Mouse (Mus musculus) stomach, postnatal 0 days (tissue): Measurements from ENCODE around the gene Qrfp. TPM values are rescaled to one million over a fixed set of nuclear protein-coding genes. Genes with fewer than 3 reads are reported as not detected.

Source experiments
- ATAC-seq: fragments of 200-750 bp; cut with Nextera tagmentation; 2 replicates; pipeline ENCODE4 v1.8.0; 2017; ENCODE audit not compliant: low FRiP score, low TSS enrichment
- DNase-seq: peaks from one replicate; pipeline ENCODE4 v3.0.0-alpha.2; 2016; ENCODE audit warnings: low spot score
- H3K27ac ChIP-seq: fragments of 300-500 bp; sonication (generic); replicated peaks from 2 replicates; pipeline ENCODE4 v1.5.1; 2014; ENCODE audit warnings: mild to moderate bottlenecking, control low read depth
- H3K27me3 ChIP-seq: fragments of 300-500 bp; sonication (generic); 2 replicates; pipeline ENCODE4 v1.6.1; 2014; ENCODE audit warnings: low read length; ENCODE audit not compliant: control insufficient read depth, insufficient read depth
- H3K36me3 ChIP-seq: fragments of 300-500 bp; sonication (generic); 2 replicates; pipeline ENCODE4 v1.6.1; 2014; ENCODE audit warnings: low read length, mixed read lengths; ENCODE audit not compliant: control insufficient read depth, insufficient read depth
- H3K4me1 ChIP-seq: fragments of 300-500 bp; sonication (generic); replicated peaks from 2 replicates; pipeline ENCODE4 v1.6.1; 2014; ENCODE audit warnings: antibody characterized with exemption; ENCODE audit not compliant: control insufficient read depth, insufficient read depth
- H3K4me2 ChIP-seq: fragments of 300-500 bp; sonication (generic); replicated peaks from 2 replicates; pipeline ENCODE4 v1.6.1; 2014; ENCODE audit warnings: low read depth, mild to moderate bottlenecking, control low read depth, moderate library complexity
- H3K4me3 ChIP-seq: fragments of 300-500 bp; sonication (generic); 2 replicates; pipeline ENCODE4 v1.5.1; 2014; ENCODE audit warnings: low read depth, low read length, control low read depth
- H3K9ac ChIP-seq: fragments of 300-500 bp; sonication (generic); 2 replicates; pipeline ENCODE4 v1.6.1; 2014; ENCODE audit warnings: mild to moderate bottlenecking, low read length, control low read depth, mixed read lengths
- H3K9me3 ChIP-seq: fragments of 300-500 bp; sonication (generic); 2 replicates; pipeline ENCODE4 v1.6.1; 2016; ENCODE audit warnings: low read length; ENCODE audit not compliant: control insufficient read depth
- CTCF ChIP-seq: IDR thresholded peaks from 2 replicates; pipeline ENCODE4 v1.5.1; 2016; ENCODE audit warnings: antibody characterized with exemption, low read depth, mild to moderate bottlenecking, moderate library complexity
- EP300 ChIP-seq: optimal IDR thresholded peaks from 2 replicates; pipeline ENCODE3; 2016; ENCODE audit warnings: antibody characterized with exemption
- WGBS: fragments of 180-500 bp; shearing (Covaris S2); extraction: QIAGEN DNeasy Blood & Tissue Kit; methylation state at CpG from one replicate; pipeline ENCODE4 v1.1.7; 2014; 5-methylcytosine and 5-hydroxymethylcytosine counted together
- polyA plus RNA-seq: library from polyadenylated mRNA; unstranded; fragments of >200 nt; fragmentation: Nextera tagmentation; extraction: Ambion mirVana; gene quantifications from 2 replicates; pipeline ENCODE4 v1.2.1, GENCODE M21; 2015

Gene Qrfp
- polyA plus RNA-seq, 1 experiment from 2014 or later = 0.08 TPM

DNA sequence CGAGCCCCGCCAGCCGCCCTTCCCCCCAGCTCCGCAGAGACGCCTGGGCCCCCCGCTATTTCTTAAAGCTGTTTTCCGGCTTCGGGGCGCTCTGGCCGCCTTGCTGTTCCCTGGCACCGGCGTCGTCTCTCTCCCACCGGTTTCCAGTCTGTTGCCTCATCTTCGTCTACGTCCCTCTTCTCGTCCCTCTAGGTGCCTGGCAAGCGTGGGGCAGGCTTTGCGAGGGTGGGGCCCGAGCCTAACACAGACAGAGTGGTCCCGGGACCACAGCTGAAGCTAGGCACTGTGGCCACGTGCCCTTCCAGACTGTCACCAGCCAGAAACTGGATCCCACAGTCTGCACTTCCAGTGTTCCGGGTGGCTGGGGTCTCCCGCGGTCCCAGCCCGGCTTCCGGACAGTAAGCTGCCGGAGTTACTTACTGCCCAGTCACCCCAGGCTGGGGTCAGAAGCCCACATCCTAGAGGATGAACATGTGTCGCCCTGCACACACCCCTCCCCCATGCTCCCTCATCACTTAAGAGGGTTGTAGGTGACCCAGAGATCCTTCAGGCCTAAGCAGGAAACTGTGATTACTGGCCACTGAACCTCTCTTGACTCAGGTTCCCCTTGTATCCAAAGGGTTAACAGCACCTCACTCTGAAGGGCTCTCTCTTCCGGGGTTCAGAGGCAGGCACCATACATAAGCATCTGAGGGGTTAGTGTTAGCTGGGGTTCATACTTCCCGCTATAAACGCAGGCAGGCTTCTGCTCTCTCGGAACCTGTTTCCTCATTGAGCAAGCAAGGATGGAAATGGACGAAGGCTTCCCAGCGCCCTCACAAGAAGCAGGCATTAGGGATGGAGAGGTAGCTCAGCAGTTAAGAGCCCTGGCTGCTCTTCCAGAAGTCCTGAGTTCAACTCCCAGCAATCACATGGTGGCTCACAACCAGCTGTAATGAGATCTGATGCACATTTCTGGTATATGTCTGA, 36.6 kb upstream of the Qrfp start:
- H3K9ac ChIP-seq = peak overlapping the region; percentile 47
- H3K9me3 ChIP-seq = no peaks in the 10 kb centered on the region
- no peaks in the 10 kb centered on the region for H3K36me3 ChIP-seq
- no peak for TF ChIP-seq CTCF
- 6% methylated on average over 35 of the region's 35 CpGs for WGBS
- no peaks in the 10 kb centered on the region; the same call in none of the 2 replicates for H3K27me3 ChIP-seq
- DNase-seq (no peak), ATAC-seq (no peak)
- peaks cover 3% of the 10 kb centered on the region; the same call in 1 of the 2 replicates for H3K4me1 ChIP-seq
- peak overlapping the region; percentile 75 for H3K4me2 ChIP-seq
- H3K4me3 ChIP-seq = peak overlapping the region; percentile 52
- no peak overlapping the region for H3K27ac ChIP-seq

DNA sequence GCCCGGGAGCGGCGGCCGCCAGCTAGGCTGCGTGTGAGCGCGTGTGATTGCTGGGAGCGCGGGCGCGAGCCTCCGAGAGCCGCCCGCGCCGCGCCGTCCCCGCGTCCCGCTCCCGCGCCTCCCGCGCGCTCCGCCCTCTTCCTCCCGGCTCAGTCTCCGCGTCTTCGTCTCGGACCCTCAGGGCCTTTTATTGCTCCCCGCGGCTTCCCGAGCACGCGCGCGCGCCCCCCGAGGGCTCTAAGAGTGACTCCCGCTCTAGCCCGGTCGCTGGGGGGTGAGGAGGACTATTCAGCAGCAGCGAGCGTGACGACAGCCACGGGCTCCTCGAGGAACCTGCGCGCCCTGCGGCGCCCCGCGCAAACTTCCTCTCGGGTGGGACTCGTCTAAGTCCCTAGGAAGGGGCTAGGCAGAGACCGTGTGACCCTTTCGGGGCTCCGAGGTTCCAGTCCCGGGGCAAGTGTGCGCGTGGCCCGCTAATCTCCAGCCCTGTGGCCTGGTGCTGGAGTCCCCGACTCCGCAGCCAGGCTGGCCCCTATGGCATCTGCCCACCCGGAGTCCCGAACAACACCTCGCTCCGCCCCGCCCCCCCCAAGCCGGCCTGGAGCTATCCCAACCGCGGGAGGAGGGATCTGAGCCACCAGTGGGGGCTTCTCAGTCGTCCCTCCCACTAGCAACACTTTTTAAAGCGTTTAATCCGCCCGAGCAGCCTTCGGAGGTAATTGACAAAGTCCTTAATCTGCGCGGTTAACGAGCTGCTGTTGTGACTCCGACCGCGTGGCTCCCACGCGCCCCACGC, 35.7 kb upstream of the Qrfp start, which contains the start of gene Fibcd1:
Fibcd1 (minus strand) TSS at position 110 of the 796 bp plus-strand sequence.
- Histone ChIP-seq H3K9ac (peak within 1 kb of the TSS; percentile 47), H3K27me3 (no peaks in the 10 kb centered on the region; the same call in none of the 2 replicates), H3K9me3 (no peaks in the 10 kb centered on the region), H3K4me3 (peak within 1 kb of the TSS; percentile 52), H3K27ac (no peak within 1 kb of the TSS), H3K4me2 (peak within 1 kb of the TSS; percentile 75), H3K4me1 (peaks cover 3% of the 10 kb centered on the region; the same call in 1 of the 2 replicates), H3K36me3 (no peaks in the 10 kb centered on the region)
- no peak for TF ChIP-seq CTCF
- TF ChIP-seq EP300 = no peak
- no peak for ATAC-seq
- peak; percentile 30 for DNase-seq
- under 1% methylated on average over 58 of the region's 88 CpGs for WGBS

DNA sequence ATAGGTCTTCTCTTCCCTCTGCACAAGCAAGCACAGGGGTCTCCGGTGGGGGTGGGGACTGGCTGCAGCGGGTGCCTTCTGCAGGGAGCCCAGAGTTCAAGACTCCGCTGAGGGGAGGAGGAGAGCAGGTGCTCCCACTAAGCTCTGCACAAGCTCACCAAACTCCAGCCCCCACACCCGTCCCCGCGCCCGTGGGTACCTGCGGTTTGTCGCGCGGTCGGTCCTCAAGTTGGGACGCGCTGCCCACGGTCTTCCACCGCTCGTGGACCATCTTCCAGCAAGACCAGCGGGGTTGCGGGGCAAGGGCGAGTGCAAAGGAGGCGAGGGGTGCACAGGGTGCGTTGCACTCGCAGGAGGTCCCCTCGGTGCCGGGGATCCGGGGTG, 35.1 kb upstream of the Qrfp start:
- no peak for ATAC-seq
- H3K27me3 ChIP-seq = no peaks in the 10 kb centered on the region; the same call in none of the 2 replicates
- H3K9ac ChIP-seq = peak overlapping the region; percentile 47

DNA sequence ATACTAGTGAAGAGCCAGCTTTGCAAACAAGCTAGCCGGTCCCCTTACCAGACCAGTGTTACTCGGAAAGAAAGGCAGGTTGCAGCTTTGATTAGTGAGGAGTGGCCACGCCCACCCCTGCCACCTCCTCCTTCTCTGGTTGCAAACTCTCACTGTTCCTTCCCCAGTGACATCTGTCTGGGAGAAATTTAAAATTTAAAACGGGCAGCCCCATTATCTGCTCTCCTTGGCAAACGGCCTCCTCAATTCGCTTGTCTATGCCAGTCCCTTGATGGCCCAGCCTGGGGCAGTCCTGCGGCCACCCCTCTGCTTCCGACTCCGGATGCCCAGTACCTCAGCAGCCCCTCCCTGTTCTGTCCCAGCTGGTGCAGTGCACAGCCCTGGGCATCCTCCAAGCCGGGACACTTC, 34.4 kb upstream of the Qrfp start:
- Histone ChIP-seq H3K4me3 (no peak overlapping the region), H3K4me2 (no peak overlapping the region), H3K4me1 (peaks cover 3% of the 10 kb centered on the region; the same call in 1 of the 2 replicates), H3K36me3 (no peaks in the 10 kb centered on the region), H3K27me3 (no peaks in the 10 kb centered on the region; the same call in none of the 2 replicates), H3K9ac (no peak overlapping the region), H3K9me3 (no peaks in the 10 kb centered on the region), H3K27ac (no peak overlapping the region)
- DNase-seq (no peak), ATAC-seq (no peak)
- 8% methylated on average over 10 of the region's 10 CpGs for WGBS
- no peak for TF ChIP-seq EP300
- no peak for TF ChIP-seq CTCF

More for the DNA sequence above, 35.1 kb upstream of the Qrfp start:
- no peak overlapping the region for H3K27ac ChIP-seq
- peak overlapping the region; percentile 75 for H3K4me2 ChIP-seq
- peak overlapping the region; percentile 52 for H3K4me3 ChIP-seq
- no peaks in the 10 kb centered on the region for H3K9me3 ChIP-seq
- DNase-seq = no peak
- H3K36me3 ChIP-seq = no peaks in the 10 kb centered on the region
- 2% methylated on average over 23 of the region's 26 CpGs for WGBS
- TF ChIP-seq CTCF (no peak), EP300 (no peak)
- H3K4me1 ChIP-seq = peaks cover 3% of the 10 kb centered on the region; the same call in 1 of the 2 replicates

DNA sequence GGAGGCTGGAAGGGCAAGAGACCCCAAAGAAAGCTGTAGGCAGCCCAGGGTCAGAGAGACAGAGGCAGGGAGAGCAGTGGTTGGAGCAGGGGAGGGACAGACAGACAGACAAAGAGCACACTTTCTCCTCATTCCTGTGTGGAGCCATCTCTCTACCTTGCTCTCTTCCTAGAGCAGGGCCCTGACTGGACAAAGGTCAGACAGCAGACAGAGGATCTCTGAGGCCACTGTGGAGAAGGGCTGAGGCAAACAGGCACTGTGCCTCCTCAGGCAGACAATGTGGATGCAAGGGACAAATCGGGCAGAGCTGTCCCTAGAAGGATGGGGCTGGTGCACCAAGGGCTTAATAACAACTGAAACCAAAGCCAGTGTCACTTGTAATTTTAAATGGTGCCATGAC, 28.5 kb upstream of the Qrfp start:
- Histone ChIP-seq H3K27ac (no peak overlapping the region), H3K4me3 (no peak overlapping the region), H3K36me3 (no peaks in the 10 kb centered on the region), H3K4me2 (no peak overlapping the region), H3K9me3 (no peaks in the 10 kb centered on the region), H3K4me1 (no peaks in the 10 kb centered on the region), H3K9ac (no peak overlapping the region), H3K27me3 (no peaks in the 10 kb centered on the region; the same call in 1 of the 2 replicates)
- 62% methylated on average over 1 of the region's 1 CpGs for WGBS
- DNase-seq = no peak
- no peak for TF ChIP-seq CTCF
- no peak for TF ChIP-seq EP300
- no peak for ATAC-seq
